Mouse (Mus musculus): ENCODE data around the gene Spock2. TPM values are rescaled to one million over a fixed set of nuclear protein-coding genes. Genes with fewer than 3 reads are reported as not detected.

Gene Spock2
- total RNA-seq (2015; ENCODE audit: low replicate concordance) = not detected in 2 replicates
- not detected in 2 replicates for total RNA-seq (2017; ENCODE audit: low replicate concordance)

DNA sequence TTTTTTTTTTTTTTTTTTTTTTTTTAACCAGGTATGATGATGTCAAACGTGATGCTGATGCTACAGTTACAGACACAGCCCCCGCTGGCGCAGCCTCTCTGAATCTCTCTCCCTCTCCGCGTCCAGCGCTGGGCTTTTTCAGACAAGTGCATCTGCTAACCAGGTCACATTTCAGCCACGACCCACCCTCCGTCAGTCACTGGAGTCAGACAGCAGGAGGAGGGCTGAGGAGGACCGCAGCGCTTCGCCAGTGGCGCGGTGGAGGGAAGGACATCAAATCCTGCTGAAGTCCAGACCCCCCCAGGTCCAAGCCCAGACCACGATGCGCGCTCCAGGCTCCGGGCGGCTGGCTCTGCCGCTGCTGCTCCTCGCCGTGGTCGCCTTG, at the start of gene Spock2:
Spock2 (plus strand) TSS at position 74 of the 385 bp plus-strand sequence.
- no peak for ATAC-seq (replicated peaks; ENCODE audit: low FRiP score, poor library complexity, severe bottlenecking)

DNA sequence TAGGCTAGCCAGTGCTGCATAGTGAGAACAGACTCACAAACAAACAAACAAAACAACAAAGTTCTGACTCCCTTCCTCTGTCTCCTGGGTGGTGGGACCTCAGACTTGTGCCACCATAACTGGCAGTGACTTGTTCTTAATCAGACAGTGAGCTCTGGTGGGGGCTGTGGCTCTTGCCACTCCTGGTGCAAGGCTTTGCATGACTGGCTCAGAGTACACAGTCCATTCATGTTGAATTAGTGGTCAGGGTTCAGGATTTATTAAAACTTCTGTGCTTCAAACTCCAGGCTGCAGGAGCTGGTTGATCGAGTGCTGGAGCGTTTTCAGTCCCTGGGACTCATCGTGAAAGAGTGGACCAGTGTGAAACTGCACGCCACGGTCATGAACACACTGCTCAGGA, 43.8 kb upstream of the Spock2 start:
- no peak for ATAC-seq (replicated peaks; ENCODE audit: low FRiP score, poor library complexity, severe bottlenecking)

DNA sequence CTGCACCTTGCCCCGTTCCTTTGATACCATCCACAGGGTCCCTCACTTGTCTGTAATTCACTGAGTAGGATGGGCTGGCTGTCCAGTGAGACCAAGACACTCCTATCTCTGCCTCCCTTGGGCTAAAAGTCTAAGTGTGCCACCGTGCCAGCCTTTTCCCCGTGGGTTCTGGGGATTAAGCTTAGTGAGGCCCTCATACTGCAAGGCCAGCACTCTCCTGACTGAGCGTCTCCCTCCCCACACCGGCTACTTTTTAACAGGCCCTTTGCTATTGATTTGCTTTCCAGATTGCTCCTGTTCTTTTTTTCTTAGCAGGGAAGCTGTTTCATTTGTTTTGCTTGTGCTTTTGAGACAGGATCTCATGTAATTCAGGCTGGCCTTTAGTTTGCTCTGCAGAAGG, 43.1 kb upstream of the Spock2 start:
- no peak for ATAC-seq (replicated peaks; ENCODE audit: low FRiP score, poor library complexity, severe bottlenecking)

DNA sequence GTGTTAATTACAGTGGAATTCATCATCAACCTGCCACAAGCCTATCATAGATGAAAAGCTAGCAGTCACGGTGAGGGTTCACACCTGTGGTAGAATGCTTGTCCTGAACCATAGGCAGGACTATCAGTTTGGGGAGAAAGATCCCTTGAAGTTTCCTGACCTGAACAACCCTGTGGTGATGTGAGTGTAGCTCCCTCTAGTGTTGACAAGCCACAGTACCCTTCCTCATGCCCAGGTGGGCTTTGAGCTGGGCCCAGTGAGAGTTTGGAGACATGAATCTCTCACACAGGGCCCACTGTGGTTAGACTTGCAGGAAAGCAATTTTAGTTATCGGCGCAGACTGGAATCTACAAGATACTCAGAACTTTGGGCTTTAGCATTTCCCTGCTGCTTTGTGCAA, 39.5 kb upstream of the Spock2 start:
- peak; percentile 64; the same call in 1 of the 2 replicates for ATAC-seq (replicated peaks; ENCODE audit: low FRiP score, poor library complexity, severe bottlenecking)

DNA sequence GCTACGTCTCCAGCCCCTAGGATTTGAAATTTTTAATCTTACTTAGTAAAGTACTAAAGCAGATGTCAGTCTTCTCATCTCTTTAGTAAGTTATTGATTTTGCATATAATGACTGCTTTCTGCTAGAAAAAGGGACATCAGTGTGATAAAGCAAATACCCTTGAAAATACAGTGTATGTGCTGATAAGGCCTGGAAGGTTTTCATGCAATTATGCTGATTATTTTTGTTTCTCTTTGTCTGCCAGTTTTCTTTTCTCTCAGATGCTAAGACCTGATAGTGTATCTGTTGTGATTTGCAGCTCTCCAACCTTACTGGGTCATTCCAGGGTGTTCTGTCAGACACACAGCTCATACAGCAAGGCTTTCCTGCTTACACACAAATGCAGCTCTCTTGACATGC, 30.9 kb upstream of the Spock2 start:
- no peak for ATAC-seq (replicated peaks; ENCODE audit: low FRiP score, poor library complexity, severe bottlenecking)

DNA sequence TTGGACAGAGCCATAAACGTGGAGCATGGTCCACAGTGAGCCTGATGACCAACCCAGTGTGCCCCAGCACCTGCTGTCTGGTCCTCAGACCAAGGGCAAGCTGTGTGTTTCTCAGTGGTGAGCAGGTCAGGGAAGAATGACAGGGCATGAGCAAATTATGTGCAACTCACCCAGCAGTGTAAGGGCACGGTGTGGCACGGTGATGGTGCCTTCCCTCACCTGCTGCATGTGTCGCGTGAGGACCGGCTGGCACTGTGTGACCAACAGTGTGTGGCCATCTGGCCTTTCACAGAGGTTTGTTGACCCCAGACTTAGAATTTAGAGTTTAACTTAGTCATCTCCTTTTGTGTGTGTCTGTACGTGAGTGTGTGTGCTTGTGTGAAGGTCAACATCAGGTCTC, 28.8 kb upstream of the Spock2 start:
- no peak for ATAC-seq (replicated peaks; ENCODE audit: low FRiP score, poor library complexity, severe bottlenecking)

DNA sequence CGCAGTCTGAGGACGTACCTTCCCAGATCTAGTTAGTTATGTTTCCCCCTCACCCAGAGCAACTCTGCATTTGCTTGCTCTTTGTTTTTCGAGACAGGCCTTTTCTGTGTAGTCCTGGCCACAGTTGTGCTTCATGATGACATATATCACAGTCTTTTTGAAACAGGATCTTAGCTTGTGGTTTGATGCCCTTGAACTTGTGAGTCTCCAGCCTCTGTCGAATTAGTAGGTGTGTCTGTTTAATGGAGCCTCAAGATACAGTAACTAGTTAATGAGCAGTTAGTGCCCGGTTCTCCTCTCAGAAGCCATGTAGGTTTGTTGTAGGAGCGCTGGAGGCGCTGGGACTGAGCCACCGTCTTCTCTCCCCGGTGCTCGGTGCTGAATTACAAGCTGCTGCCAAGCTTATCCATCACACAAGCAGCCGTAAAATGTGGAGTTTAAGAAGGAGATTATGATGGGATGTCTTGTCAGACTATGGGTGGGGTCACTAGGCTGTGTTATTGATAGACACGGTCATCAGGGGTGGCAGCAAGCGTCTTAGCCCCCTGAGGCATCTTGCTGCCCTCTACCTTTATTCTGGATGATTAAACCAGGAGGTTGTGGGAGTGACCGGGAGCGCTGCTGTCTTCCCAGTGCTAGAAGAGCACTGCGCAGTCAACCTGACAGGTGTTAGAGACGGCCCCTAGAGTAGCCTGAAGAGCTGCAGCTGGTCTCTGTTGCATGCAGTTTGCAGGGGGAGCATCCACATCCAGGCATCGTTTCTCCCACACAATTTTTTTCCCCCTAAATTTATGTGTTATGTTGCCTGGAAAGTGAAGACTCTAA, 28.1 kb upstream of the Spock2 start:
- peak; percentile 80 for ATAC-seq (replicated peaks; ENCODE audit: low FRiP score, poor library complexity, severe bottlenecking)

DNA sequence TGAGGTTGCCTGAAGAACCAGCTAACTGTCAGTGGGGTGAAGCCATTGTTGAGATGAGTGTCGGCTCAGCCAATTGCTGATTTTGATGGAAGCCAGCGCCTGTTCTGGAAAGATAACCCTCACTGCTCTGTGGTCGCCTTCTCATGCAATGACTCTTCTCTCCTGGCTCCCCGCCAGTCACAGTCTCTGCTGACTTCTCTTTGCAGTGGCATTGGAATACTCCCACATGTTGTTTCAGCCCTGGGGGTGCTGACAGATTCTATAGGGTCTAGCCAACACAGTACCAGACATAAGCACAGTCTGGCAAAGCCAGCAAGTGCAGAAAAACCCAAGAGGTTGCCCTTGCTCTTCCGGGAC, 27.5 kb upstream of the Spock2 start:
- ATAC-seq (replicated peaks; ENCODE audit: low FRiP score, poor library complexity, severe bottlenecking) = peak; percentile 81

DNA sequence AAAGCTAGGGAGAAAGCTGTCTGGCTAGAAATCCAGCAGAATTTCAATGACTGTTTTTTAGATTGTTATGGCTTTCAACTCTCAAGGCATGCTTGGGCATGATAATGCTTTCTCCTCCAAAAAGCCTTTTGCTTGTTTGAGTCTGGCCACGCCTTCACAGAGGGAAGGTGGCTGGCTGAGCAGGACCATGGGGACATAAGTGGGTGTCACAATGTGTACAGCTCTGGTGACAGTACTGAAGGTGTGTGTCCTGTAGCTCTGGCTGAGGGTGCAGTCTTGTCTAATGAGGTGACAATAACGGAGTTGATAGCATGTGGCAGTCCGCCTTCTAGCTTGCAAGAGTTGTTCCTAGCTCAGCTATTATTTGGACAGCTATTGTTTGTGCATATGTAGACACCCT, 25.8 kb upstream of the Spock2 start:
- peak; percentile 50 for ATAC-seq (replicated peaks; ENCODE audit: low FRiP score, poor library complexity, severe bottlenecking)

DNA sequence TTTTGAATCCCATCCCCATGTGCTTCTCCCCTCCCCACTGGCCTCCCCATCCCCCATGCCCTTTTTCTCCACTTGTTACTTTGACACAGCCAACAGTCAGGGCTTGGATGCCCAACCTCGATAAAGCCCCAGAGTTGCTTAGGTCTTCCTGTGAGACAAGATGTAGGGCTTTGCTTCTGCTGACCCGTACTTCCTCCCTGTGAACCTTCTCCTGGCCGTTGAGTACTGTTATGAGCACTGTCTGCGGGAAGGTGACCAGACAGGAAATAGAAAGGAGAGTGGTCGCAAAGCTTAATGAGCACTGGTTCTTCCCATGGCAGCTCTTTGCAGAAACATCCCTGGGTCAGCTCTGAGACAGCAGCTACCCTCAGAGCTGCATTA, 25.4 kb upstream of the Spock2 start:
- no peak for ATAC-seq (replicated peaks; ENCODE audit: low FRiP score, poor library complexity, severe bottlenecking)

DNA sequence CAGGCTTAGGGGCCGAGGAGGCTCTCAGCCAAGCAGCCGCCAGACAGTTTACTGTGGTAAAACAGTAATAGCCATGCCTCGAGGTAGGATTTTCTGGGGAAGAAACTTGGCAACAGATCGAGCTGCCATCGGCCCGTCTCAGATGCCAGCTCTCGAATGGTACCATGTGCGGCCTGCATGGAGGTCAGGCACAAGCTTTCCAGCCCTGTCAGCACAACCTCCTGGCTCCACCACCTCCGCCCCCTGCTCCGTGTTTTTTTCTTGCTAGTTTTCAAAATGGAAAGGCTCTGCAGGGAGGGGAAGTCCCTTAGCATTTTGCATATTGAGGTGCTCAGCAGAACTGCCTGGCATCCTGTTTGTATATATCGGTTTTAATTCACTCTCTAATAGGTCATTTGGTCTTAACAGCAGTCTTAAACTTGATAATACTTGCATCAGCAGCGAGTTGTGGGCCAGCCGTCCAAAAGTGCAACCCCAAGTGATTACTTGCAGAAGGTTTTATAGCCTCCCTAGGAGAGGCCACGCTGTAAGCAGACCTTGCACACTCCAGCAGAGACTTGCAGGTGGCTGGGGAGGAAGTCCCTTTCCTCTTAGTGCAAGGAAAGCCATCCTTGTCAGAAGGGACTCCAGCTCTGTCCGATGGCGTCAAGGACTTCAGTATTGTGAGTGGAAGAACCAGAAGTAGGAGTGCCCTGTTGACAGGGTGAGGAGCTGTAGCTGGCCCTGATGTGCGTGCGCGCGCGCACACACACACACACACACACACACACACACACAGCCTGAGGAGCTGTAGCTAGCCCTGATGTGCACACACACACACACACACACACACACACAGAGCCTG, 24.8 kb upstream of the Spock2 start:
- ATAC-seq (replicated peaks; ENCODE audit: low FRiP score, poor library complexity, severe bottlenecking) = no peak

DNA sequence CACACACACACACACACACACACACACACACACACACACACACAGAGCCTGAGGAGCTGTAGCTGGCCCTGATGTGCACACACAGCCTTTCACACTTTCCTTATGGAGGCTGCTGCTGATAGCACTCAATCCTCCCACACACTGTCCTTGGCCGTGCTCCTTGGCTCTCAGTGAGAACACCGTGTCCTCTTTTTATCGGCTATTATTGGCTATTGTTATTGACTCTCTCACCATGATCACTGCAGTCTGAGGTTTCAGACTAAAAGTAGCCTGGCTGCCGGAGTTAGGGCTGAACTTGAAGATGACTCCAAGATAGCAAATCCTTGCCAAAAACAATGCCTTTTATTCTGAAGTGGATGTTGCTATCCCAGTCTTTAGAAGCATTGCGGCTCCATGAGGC, 24.1 kb upstream of the Spock2 start:
- no peak for ATAC-seq (replicated peaks; ENCODE audit: low FRiP score, poor library complexity, severe bottlenecking)

DNA sequence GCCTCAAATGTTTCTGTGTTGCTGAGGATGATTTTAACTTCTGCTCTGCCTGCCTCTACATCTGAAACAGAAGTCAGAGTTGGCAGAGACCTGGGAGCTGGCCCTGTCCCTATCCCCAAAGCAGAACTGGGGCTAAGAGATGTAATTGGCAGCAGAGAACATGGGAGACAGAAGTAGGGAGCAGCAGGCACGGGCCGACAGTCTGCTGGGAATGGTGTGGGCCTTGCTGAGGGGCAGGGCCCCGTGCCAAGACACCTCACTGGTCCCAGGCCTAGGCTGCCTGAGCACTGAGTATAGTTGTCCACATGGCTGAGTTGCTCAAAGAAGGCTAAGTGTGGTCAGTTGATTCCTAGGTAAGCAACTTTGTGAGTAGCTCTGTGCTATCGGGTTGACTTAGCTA, 22.0 kb upstream of the Spock2 start:
- ATAC-seq (replicated peaks; ENCODE audit: low FRiP score, poor library complexity, severe bottlenecking) = no peak

DNA sequence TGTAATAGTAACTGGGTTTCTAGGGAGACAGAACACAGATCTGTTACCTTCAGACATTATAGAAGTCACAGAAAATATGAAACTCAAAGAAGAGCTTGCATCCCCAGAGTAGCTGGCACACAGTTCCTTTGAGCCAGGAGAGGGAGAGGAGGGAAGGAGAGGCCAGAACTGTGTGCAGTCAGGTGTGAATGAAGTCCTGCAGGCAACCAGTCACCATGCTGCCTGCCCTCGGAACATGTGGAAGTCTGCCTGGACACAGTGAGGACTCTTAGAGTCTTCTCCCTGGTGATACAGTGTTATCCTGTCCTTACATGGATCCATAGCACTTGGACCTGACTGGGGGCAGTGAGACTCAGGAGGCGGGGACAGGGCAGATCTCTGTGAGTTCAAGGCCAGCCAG, 13.7 kb upstream of the Spock2 start:
- ATAC-seq (replicated peaks; ENCODE audit: low FRiP score, poor library complexity, severe bottlenecking) = no peak

DNA sequence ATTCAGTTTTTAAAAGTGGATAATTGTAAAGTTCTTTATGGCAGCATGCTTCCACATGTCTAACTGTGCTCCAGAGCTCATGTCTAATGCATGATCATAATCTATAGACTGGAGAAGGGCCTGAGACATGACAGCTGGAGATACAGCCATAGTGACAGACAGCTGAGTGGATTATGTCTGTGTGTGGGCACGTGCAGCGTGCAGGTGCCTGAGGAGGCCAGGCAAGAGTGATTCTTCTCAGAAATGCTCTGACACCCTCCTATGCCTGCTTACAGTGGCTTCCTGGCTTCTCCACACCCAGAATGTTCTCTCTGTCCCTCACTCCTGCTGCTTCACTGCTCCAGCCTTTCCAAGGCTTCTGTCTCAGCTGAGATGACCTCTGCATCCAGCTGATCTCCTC, 12.3 kb upstream of the Spock2 start:
- ATAC-seq (replicated peaks; ENCODE audit: low FRiP score, poor library complexity, severe bottlenecking) = no peak

DNA sequence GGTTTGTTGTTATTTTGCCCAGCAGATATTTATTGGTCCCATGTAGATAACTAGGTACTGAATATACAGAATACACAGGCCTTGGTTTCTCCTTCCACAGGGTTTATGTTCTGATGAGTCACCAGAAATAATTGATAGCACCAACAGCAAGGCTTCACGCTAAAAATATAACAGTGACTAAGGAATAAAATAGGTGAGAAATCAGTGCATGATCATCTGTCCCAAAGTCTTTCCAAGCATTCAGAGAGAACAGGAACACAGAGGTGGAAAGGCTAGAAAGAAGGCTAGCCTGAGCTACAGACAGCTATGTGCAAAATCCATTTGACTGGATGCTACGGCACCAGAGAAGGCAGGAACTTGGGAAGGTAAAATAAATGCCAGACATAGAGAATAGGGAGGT, 10.5 kb upstream of the Spock2 start:
- ATAC-seq (replicated peaks; ENCODE audit: low FRiP score, poor library complexity, severe bottlenecking) = no peak

DNA sequence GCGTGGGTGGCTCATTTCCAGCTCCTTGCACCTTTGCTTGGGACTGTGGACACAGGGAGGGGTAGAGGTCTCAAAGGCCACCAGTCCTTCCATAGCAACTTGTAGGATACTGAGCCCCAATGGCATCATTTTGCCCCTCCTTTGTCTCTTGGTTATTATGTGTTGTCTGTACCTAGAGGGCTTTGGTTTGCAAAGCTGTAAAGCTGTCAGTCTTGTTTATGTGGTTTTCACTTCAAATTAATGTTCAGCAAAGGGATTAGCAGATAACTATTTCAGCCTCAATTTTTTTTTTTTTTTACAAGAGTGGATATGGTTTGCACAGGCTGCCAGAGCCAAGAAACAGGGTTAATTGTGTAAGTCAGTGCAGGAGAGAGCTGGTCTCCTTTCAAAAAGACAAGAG, 9.7 kb upstream of the Spock2 start:
- ATAC-seq (replicated peaks; ENCODE audit: low FRiP score, poor library complexity, severe bottlenecking) = no peak

DNA sequence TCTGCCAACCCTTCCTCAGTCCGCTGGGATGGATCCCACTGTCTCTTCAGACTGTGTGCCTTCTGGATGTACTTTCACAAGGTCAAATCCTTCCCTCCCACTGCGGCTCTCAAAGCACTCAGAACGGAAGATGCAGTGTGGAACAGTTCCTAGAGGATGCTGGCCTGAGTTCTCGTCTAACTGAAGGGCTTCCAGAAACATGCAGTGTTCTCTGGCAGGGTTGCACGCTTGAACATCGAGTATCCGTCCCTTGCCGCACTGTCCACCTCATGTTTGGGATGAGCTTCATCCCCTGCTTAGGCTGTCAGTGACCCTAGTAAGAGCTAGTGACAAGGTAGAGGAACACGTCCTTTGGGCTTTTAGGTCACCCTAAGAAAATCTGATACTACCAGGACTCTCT, 8.9 kb upstream of the Spock2 start:
- ATAC-seq (replicated peaks; ENCODE audit: low FRiP score, poor library complexity, severe bottlenecking) = no peak

DNA sequence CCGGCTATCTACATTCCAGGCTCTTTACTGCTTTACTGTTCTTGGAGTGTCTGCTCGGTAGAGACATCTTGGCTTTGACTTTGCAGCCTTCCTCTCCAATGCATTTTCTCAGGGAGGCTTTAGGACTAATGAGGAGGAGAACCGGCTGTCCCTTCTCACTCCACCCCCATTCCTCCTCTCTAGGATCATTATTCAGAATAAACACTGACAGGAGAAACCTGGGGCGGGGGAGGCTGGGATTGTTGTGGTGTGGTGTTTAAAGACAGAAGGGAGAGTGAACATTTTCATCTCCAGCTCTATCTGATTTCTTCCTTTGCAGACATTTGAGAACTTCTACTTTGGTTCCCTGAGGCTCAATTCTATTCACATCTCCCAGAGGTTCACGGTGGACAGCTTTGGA, 8.2 kb upstream of the Spock2 start:
- ATAC-seq (replicated peaks; ENCODE audit: low FRiP score, poor library complexity, severe bottlenecking) = no peak

DNA sequence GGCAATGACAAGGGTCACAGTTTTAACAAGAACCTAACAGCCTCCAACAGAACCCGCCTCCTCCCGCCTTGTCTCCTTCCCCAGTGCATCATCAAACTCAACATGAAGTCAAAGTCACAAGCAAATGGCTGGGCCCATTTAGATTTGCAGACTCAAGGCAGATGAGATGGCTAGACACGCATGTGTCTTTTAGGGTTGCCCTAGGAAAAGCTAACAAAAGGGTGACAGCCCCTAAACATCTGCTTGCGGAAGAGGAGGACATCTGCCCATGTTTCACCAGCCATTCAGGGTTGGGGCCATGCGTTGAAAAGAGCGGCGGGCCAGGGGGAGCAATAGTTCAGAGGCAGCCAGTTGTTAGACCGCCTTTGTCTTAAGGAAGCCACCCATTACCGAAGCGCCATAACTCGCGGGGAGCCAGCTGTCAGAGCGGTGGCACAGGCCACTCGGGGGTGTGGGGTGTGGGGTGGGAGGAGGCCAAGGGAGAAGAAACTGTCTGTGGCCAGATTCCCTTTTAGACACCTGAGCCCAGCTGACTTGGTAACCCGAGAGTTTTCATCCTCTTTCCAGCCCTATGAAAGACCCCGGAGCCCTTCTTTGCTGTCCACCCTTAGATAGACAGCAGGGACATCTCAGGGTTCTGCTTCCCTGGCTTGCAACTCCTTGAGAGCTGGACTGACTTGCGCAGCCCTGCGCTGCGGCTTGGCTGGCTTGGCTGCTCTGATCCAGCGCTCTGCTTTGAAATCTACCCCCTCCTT, 451 bp upstream of the Spock2 start:
- ATAC-seq (replicated peaks; ENCODE audit: low FRiP score, poor library complexity, severe bottlenecking) = no peak
